Mouse (Mus musculus) embryonic fibroblast, embryonic 13.5 days (primary cell): ENCODE measurements around the gene Ggta1. TPM values are rescaled to one million over a fixed set of nuclear protein-coding genes. Genes with fewer than 3 reads are reported as not detected.
A peak's percentile ranks its signal among the peaks of the same experiment; 100 is the strongest.

Experiments used
- H3K27ac ChIP-seq: 2 replicates; pipeline ENCODE4 v1.5.1; 2012; ENCODE audit warnings: low read length, control low read depth, inconsistent platforms; ENCODE audit not compliant: insufficient read depth
- H3K4me1 ChIP-seq: 2 replicates; pipeline ENCODE4 v1.6.1; 2011; ENCODE audit warnings: low read length; ENCODE audit not compliant: control insufficient read depth, insufficient read depth
- H3K4me3 ChIP-seq: 2 replicates; pipeline ENCODE4 v1.5.1; 2011; ENCODE audit warnings: mild to moderate bottlenecking, control low read depth, low read length; ENCODE audit not compliant: insufficient read depth
- CTCF ChIP-seq: IDR thresholded peaks from 2 replicates; pipeline ENCODE4 v1.5.1; 2011; ENCODE audit warnings: mild to moderate bottlenecking, control low read depth, low read length, moderate library complexity, borderline replicate concordance; ENCODE audit not compliant: insufficient read depth
- POLR2A ChIP-seq: IDR thresholded peaks from 2 replicates; pipeline ENCODE4 v1.6.1; 2011; ENCODE audit warnings: low read depth, mild to moderate bottlenecking, control low read depth, low read length, moderate library complexity
- polyA plus RNA-seq: library from polyadenylated mRNA; stranded (reverse); fragments of >200 nt; gene quantifications from 2 replicates; pipeline ENCODE4 v1.2.4, GENCODE M21; 2011; ENCODE audit warnings: low read depth; ENCODE audit not compliant: missing spikeins, insufficient read length

Ggta1 gene
- polyA plus RNA-seq, 1 experiment = 58.5 TPM

GRCm38 (mm10) chr2:35477321-35477720, 14.3 kb upstream of the Ggta1 start:
- no peak for TF ChIP-seq CTCF
- no peak for TF ChIP-seq POLR2A
- Histone ChIP-seq H3K27ac (peak overlapping the region; percentile 93; the same call in 1 of the 2 replicates), H3K4me3 (no peak overlapping the region), H3K4me1 (peaks cover 6% of the 10 kb centered on the region; the same call in 1 of the 2 replicates)

- H3K4me3 ChIP-seq = no peak overlapping the region
- TF ChIP-seq POLR2A = no peak
- TF ChIP-seq CTCF = no peak
- H3K27ac ChIP-seq = no peak overlapping the region
- peaks cover 6% of the 10 kb centered on the region; the same call in 1 of the 2 replicates for H3K4me1 ChIP-seq
Measured at GRCm38 (mm10) chr2:35474916-35475315, 11.9 kb upstream of the Ggta1 start.

DNA sequence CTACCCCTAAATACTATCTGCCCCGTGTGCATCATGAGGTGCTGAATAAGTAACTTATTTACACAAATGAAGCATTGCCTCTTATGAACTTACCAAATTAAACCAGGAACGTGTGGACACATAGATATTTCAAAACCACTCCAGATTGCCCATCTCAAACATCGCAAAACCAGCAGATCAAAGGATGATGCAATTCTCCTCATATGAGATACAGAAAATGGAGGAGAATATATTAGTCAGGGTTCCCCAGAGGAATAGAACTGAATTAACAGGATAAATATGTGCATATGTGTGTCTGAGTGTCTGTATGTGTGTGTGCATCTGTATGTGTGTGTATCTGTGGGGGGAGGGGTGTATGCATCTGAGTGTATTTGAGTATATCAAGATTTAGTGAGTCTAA, 6.2 kb upstream of the Ggta1 start:
- TF ChIP-seq CTCF (no peak), POLR2A (no peak)
- Histone ChIP-seq H3K4me3 (no peak overlapping the region), H3K4me1 (no peaks in the 10 kb centered on the region), H3K27ac (no peak overlapping the region)

- TF ChIP-seq CTCF (no peak), POLR2A (no peak)
- H3K27ac ChIP-seq = no peak overlapping the region
Measured at GRCm38 (mm10) chr2:35468276-35468675, 5.2 kb upstream of the Ggta1 start.

DNA sequence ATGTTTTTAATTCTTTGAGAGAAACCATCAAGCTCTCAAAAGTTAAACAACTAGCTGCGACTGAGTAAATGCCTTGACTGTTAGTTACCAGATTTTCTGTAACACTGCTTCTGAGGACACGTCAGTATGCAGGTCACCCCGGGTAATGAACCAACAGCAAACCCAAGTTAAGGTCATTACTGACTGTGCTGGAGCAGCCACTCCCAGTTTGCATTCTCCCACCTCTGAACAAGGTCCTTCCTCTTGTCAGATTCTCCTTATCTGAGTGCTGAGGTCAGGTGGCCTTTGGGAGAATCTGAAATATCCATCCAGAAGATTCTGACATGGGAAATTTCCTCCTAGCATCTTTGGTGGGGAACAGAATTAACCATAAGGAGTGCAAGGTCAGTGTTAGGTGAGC, 4.8 kb upstream of the Ggta1 start:
- Histone ChIP-seq H3K4me3 (no peak overlapping the region), H3K27ac (no peak overlapping the region), H3K4me1 (peaks cover 4% of the 10 kb centered on the region; the same call in 1 of the 2 replicates)
- TF ChIP-seq CTCF = no peak
- TF ChIP-seq POLR2A = no peak

More at GRCm38 (mm10) chr2:35468276-35468675, 5.2 kb upstream of the Ggta1 start:
- Histone ChIP-seq H3K4me3 (no peak overlapping the region), H3K4me1 (peaks cover 4% of the 10 kb centered on the region; the same call in 1 of the 2 replicates)

DNA sequence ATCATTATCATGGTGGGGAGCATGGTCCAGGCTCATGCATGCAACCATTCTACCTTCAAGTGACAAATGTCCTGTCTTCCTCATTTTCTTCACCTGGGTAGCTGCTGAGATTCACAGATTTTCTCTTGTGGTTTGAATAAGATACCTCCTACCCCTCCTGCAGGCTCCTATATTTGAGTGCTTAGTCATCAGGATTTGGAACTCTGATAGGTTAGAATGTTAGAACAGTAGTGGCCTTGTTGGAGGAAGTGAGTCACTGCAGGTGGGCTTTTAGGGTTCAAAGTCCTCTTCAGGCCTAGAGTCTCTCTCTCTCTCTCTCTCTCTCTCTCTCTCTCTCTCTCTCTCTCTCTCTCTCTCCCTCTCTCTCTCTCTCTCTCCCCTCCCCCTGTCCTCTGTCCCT, 2.6 kb upstream of the Ggta1 start:
- H3K4me1 ChIP-seq = peaks cover 4% of the 10 kb centered on the region; the same call in 1 of the 2 replicates
- no peak overlapping the region for H3K27ac ChIP-seq
- TF ChIP-seq CTCF (no peak), POLR2A (no peak)
- H3K4me3 ChIP-seq = no peak overlapping the region

DNA sequence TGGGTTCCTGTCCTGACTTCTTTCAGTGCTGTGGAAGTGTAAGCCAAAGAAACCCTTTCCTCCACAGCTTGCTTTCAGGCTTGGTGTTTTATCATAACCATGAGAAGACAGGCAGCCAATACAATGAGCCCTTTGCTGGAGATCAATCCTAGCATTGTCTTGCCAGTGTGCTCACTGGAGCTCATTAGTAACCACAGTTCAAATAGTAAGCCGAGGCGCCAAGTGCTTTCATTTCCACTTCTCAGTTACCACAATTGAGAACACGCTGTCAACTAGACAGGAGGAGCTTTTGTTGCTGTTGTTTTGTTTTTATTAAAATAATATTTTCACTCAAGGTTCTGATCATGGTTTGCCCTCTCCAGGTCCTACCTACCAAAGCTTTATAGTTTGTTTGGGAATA, 1.5 kb upstream of the Ggta1 start:
- Histone ChIP-seq H3K4me3 (no peak overlapping the region), H3K4me1 (peaks cover 4% of the 10 kb centered on the region; the same call in 1 of the 2 replicates), H3K27ac (no peak overlapping the region)
- TF ChIP-seq POLR2A (no peak), CTCF (no peak)

DNA sequence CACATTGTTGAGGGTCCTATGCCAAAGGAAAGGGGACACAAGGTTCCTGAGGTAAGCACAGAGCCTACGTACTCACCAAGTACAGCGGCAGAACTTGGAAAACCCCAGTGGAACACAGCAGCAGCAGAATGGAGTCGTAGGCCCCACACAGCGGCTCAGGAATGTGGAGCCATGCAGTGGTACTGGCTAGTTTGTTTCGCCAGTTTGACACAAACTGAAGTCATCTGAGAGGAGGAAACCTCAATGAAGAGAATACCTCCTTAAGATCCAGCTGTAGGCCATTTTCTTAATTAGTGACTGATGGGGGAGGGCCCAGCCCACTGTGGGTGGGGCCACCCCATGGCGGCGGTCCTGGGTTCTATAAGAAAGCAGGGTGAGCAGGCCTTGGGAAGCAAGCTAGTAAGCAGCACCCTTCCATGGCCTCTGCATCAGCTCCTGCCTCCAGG, 1.1 kb upstream of the Ggta1 start:
- peak overlapping the region; percentile 11; the same call in 1 of the 2 replicates for H3K27ac ChIP-seq
- H3K4me1 ChIP-seq = peaks cover 4% of the 10 kb centered on the region; the same call in 1 of the 2 replicates
- H3K4me3 ChIP-seq = no peak overlapping the region
- TF ChIP-seq CTCF = no peak
- TF ChIP-seq POLR2A = no peak

- peaks cover 4% of the 10 kb centered on the region; the same call in 1 of the 2 replicates for H3K4me1 ChIP-seq
- no peak overlapping the region for H3K4me3 ChIP-seq
Measured at GRCm38 (mm10) chr2:35463372-35464088, 499 bp upstream of the Ggta1 start.

GRCm38 (mm10) chr2:35461971-35462787, 852 bp downstream of the Ggta1 start:
- Histone ChIP-seq H3K27ac (peak overlapping the region; percentile 96), H3K4me1 (peaks cover 4% of the 10 kb centered on the region; the same call in 1 of the 2 replicates), H3K4me3 (peak overlapping the region; percentile 68)
- TF ChIP-seq POLR2A (peak; percentile 51), CTCF (no peak)

More at GRCm38 (mm10) chr2:35463372-35464088, 499 bp upstream of the Ggta1 start:
- peak overlapping the region; percentile 11; the same call in 1 of the 2 replicates for H3K27ac ChIP-seq
- TF ChIP-seq CTCF (no peak), POLR2A (peak; percentile 36; the same call in 1 of the 2 replicates)
